ENCODE assay signal across 8 mouse cellular contexts in genomic region chr2:154436076-154436457, GRCm38 (mm10). TPM values are rescaled to one million over a fixed set of nuclear protein-coding genes. Genes with fewer than 3 reads are reported as not detected.
DNase-seq lines count a peak whose midpoint lies in the region; ATAC-seq and TF ChIP-seq lines count a peak whose summit lies in the region.

No protein-coding gene starts in this region.

- H3K27me3 ChIP-seq in heart, embryonic 12.5 days (replicated peaks), result no peaks in the 10 kb centered on the region
- no peaks in the 10 kb centered on the region for H3K27me3 ChIP-seq in kidney, postnatal 0 days (ENCODE audit: insufficient read depth, low read length)
- H3K27me3 ChIP-seq in liver, embryonic 11.5 days (replicated peaks; ENCODE audit: control insufficient read depth, insufficient read depth, low read length), result no peaks in the 10 kb centered on the region
- no peaks in the 10 kb centered on the region for H3K27me3 ChIP-seq in stomach, embryonic 14.5 days (ENCODE audit: control insufficient read depth, insufficient read depth, low read length)

- TF ChIP-seq CTCF in kidney, postnatal 0 days (IDR thresholded peaks at IDR 0.05; ENCODE audit: low read depth), result peak; percentile 34; the same call in 1 of the 2 replicates

- ATAC-seq in erythroid progenitor cell, adult 5-6 weeks (replicated peaks; ENCODE audit: low FRiP score, poor library complexity, severe bottlenecking), result peak; percentile 97
- peak; percentile 99 for ATAC-seq in heart, embryonic 12.5 days (ENCODE audit: insufficient number of reproducible peaks, low FRiP score)
- peak; percentile 99 for ATAC-seq in kidney, postnatal 0 days (replicated peaks; ENCODE audit: low FRiP score, low read depth)
- ATAC-seq in liver, embryonic 11.5 days (replicated peaks; ENCODE audit: low FRiP score), result peak; percentile 100
- ATAC-seq in stomach, embryonic 14.5 days (ENCODE audit: insufficient number of reproducible peaks, insufficient read depth, low FRiP score, low read depth), result peak; percentile 99

- H3K9ac ChIP-seq in heart, embryonic 12.5 days, result peak overlapping the region; percentile 99
- peak overlapping the region; percentile 98 for H3K9ac ChIP-seq in kidney, postnatal 0 days (ENCODE audit: low read depth, low read length)
- H3K9ac ChIP-seq in liver, embryonic 11.5 days (ENCODE audit: low read depth, low read length), result peak overlapping the region; percentile 89
- peak overlapping the region; percentile 97 for H3K9ac ChIP-seq in stomach, embryonic 14.5 days (replicated peaks; ENCODE audit: low read depth, low read length)

- peak; percentile 99 for DNase-seq in CD4-positive helper T cell, adult 2 months (ENCODE audit: low read depth, low spot score)
- peak; percentile 93 for DNase-seq in brain, embryonic 18.5 days (ENCODE audit: low read depth, low spot score)
- DNase-seq in kidney, postnatal 0 days (ENCODE audit: low spot score), result peak; percentile 99
- DNase-seq in liver, embryonic 11.5 days (ENCODE audit: low spot score), result peak; percentile 97
- DNase-seq in naive thymus-derived CD4-positive, alpha-beta T cell, adult 2 months (ENCODE audit: low read depth), result peak; percentile 99

- H3K4me3 ChIP-seq in heart, embryonic 12.5 days, result peak overlapping the region; percentile 89
- H3K4me3 ChIP-seq in kidney, postnatal 0 days (replicated peaks; ENCODE audit: low read depth, low read length), result peak overlapping the region; percentile 93
- H3K4me3 ChIP-seq in liver, embryonic 11.5 days (ENCODE audit: low read depth, low read length), result peak overlapping the region; percentile 85
- peak overlapping the region; percentile 91 for H3K4me3 ChIP-seq in stomach, embryonic 14.5 days (ENCODE audit: low read depth, low read length)

- H3K27ac ChIP-seq in heart, embryonic 12.5 days (ENCODE audit: poor library complexity, severe bottlenecking), result peak overlapping the region; percentile 97; the same call in 1 of the 2 replicates
- peak overlapping the region; percentile 96 for H3K27ac ChIP-seq in kidney, postnatal 0 days
- H3K27ac ChIP-seq in liver, embryonic 11.5 days (ENCODE audit: low read depth, low read length), result no peak overlapping the region; the same call in 1 of the 2 replicates
- no peak overlapping the region for H3K27ac ChIP-seq in stomach, embryonic 14.5 days (ENCODE audit: low read length)

- peaks cover 39% of the 10 kb centered on the region for H3K4me1 ChIP-seq in heart, embryonic 12.5 days (replicated peaks)
- peaks cover 3% of the 10 kb centered on the region; the same call in 1 of the 2 replicates for H3K4me1 ChIP-seq in kidney, postnatal 0 days (replicated peaks; ENCODE audit: insufficient read depth, low read length)
- peaks cover 17% of the 10 kb centered on the region for H3K4me1 ChIP-seq in liver, embryonic 11.5 days (replicated peaks; ENCODE audit: control insufficient read depth, insufficient read depth, low read length)
- peaks cover 16% of the 10 kb centered on the region; the same call in 1 of the 2 replicates for H3K4me1 ChIP-seq in stomach, embryonic 14.5 days (ENCODE audit: control insufficient read depth, insufficient read depth, low read length)

- under 1% methylated on average over 44 of the region's 44 CpGs for whole genome bisulfite sequencing in heart, embryonic 12.5 days
- WGBS in kidney, postnatal 0 days, result under 1% methylated on average over 30 of the region's 44 CpGs
- under 1% methylated on average over 44 of the region's 44 CpGs for WGBS in liver, embryonic 11.5 days
- WGBS in stomach, embryonic 14.5 days, result under 1% methylated on average over 43 of the region's 44 CpGs

- no peaks in the 10 kb centered on the region for H3K36me3 ChIP-seq in heart, embryonic 12.5 days
- H3K36me3 ChIP-seq in kidney, postnatal 0 days (ENCODE audit: insufficient read depth, low read length), result no peaks in the 10 kb centered on the region
- H3K36me3 ChIP-seq in liver, embryonic 11.5 days (ENCODE audit: control insufficient read depth, insufficient read depth, low read length), result no peaks in the 10 kb centered on the region
- H3K36me3 ChIP-seq in stomach, embryonic 14.5 days (ENCODE audit: control insufficient read depth, insufficient read depth, low read length), result no peaks in the 10 kb centered on the region

- H3K4me2 ChIP-seq in heart, embryonic 12.5 days, result peak overlapping the region; percentile 56
- peak overlapping the region; percentile 71 for H3K4me2 ChIP-seq in kidney, postnatal 0 days (ENCODE audit: low read length)
- peak overlapping the region; percentile 85 for H3K4me2 ChIP-seq in liver, embryonic 11.5 days
- H3K4me2 ChIP-seq in stomach, embryonic 14.5 days (replicated peaks; ENCODE audit: low read depth, low read length), result peak overlapping the region; percentile 27

- H3K9me3 ChIP-seq in heart, embryonic 12.5 days (replicated peaks), result no peaks in the 10 kb centered on the region
- no peaks in the 10 kb centered on the region for H3K9me3 ChIP-seq in kidney, postnatal 0 days (replicated peaks; ENCODE audit: low read length)
- H3K9me3 ChIP-seq in liver, embryonic 11.5 days (ENCODE audit: control insufficient read depth, low read length), result no peaks in the 10 kb centered on the region
- H3K9me3 ChIP-seq in stomach, embryonic 14.5 days (ENCODE audit: control insufficient read depth, low read depth, low read length), result no peaks in the 10 kb centered on the region

RNA-seq across cellular contexts. Expression of gene Cbfa2t2, which starts 0.2 kb away (rescaled TPM):
- total RNA-seq in erythroid progenitor cell, adult 5-6 weeks (2015; ENCODE audit: low replicate concordance), result 9.6 and 28.1 TPM in 2 replicates
- 6.5 and 14.1 TPM in 2 replicates for total RNA-seq in erythroid progenitor cell, adult 5-6 weeks (2017; ENCODE audit: low replicate concordance)
- 37.6 and 38.8 TPM in 2 replicates for polyA plus RNA-seq in heart, embryonic 12.5 days (2016; fragmentation: Nextera tagmentation; extraction: Ambion mirVana)
- polyA plus RNA-seq in kidney, postnatal 0 days (2015; fragmentation: Nextera tagmentation; extraction: Ambion mirVana), result 23.6 and 26.0 TPM in 2 replicates
- polyA plus RNA-seq in liver, embryonic 11.5 days (2014; fragmentation: Nextera tagmentation; extraction: Ambion mirVana), result 23.5 and 23.6 TPM in 2 replicates
- polyA plus RNA-seq in stomach, embryonic 14.5 days (2014; fragmentation: Nextera tagmentation; extraction: Ambion mirVana), result 43.6 and 45.3 TPM in 2 replicates

RNA-seq across cellular contexts. Expression of gene Snta1, which starts 28.2 kb away (rescaled TPM):
- not detected in 2 replicates for total RNA-seq in erythroid progenitor cell, adult 5-6 weeks (2015; ENCODE audit: low replicate concordance)
- total RNA-seq in erythroid progenitor cell, adult 5-6 weeks (2017; ENCODE audit: low replicate concordance), result 1.0 and 1.8 TPM in 2 replicates
- polyA plus RNA-seq in heart, embryonic 12.5 days (2016; fragmentation: Nextera tagmentation; extraction: Ambion mirVana), result 49.9 and 51.6 TPM in 2 replicates
- polyA plus RNA-seq in kidney, postnatal 0 days (2015; fragmentation: Nextera tagmentation; extraction: Ambion mirVana), result 16.8 and 16.9 TPM in 2 replicates
- 1.5 and 2.4 TPM in 2 replicates for polyA plus RNA-seq in liver, embryonic 11.5 days (2014; fragmentation: Nextera tagmentation; extraction: Ambion mirVana)
- 2.4 and 3.1 TPM in 2 replicates for polyA plus RNA-seq in stomach, embryonic 14.5 days (2014; fragmentation: Nextera tagmentation; extraction: Ambion mirVana)

Comparison
In these comparisons a context has a peak if more than half of its experiments do, and no peak if none do; other contexts are left out.
1. H3K27ac ChIP-seq: peak in heart, embryonic 12.5 days (single experiment) and kidney, postnatal 0 days (single experiment); none in liver, embryonic 11.5 days (single experiment) and stomach, embryonic 14.5 days (single experiment).
2. H3K4me2 ChIP-seq: peak in every context shown above with its lines; median percentile 85 in liver, embryonic 11.5 days; 71 in kidney, postnatal 0 days; 56 in heart, embryonic 12.5 days; 27 in stomach, embryonic 14.5 days.
3. Peak in every context shown above with its lines, with median percentiles within 50 percentile points of each other: DNase-seq, ATAC-seq, H3K4me3 ChIP-seq and H3K9ac ChIP-seq.